Mouse (Mus musculus): Measurements from ENCODE around the gene Scrn2.

DNA sequence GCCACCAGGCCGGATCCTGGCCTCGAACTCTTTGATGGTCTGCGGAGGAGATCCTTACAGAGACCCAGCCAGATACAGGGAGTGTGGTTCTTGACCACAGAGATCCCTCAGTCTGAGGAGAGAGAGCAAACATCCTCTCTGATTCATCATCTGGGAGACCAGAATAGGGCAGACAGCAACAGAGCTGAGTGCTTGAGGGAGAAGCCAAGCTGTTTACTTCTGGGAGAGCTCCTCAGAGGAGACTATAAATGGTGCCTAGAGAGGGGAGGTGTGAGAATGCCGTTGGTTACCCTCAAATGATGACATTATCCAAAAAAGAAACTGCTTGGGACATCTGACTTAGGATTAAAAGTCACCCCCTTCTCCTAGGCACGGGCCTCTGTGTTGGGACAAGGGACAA, 38.2 kb upstream of the Scrn2 start:
- TF ChIP-seq CTCF (IDR thresholded peaks at IDR 0.05) (no peak), POLR2A (IDR thresholded peaks at IDR 0.05; ENCODE audit: insufficient read depth, low read depth, low read length) (no peak)

All from heart, adult 2 months (tissue).